Mouse (Mus musculus): Measurements from ENCODE around the gene Agl. TPM values are rescaled to one million over a fixed set of nuclear protein-coding genes. Genes with fewer than 3 reads are reported as not detected.

Gene Agl
- 12.3 and 17.4 TPM in 2 replicates for polyA plus RNA-seq (2014; fragmentation: Nextera tagmentation; extraction: Ambion mirVana)

- Histone ChIP-seq H3K4me1 (ENCODE audit: control insufficient read depth, insufficient read depth, low read length) (peaks cover 9% of the 10 kb centered on the region; the same call in 1 of the 2 replicates), H3K9ac (replicated peaks; ENCODE audit: low read length) (peak within 1 kb of the TSS; percentile 72), H3K27me3 (ENCODE audit: control insufficient read depth, insufficient read depth, low read length) (no peaks in the 10 kb centered on the region), H3K36me3 (ENCODE audit: control insufficient read depth, insufficient read depth, low read length) (0 out of 2 replicates have a peak, but pooled peaks cover 6% of the 10 kb centered on the region), H3K4me3 (replicated peaks; ENCODE audit: low read depth, low read length) (peak within 1 kb of the TSS; percentile 70), H3K9me3 (ENCODE audit: control insufficient read depth, low read length) (no peaks in the 10 kb centered on the region), H3K4me2 (ENCODE audit: low read length) (peak within 1 kb of the TSS; percentile 81), H3K27ac (replicated peaks; ENCODE audit: low read depth, low read length) (peak within 1 kb of the TSS; percentile 87)
- DNase-seq (peak; percentile 98), ATAC-seq (ENCODE audit: low FRiP score, low TSS enrichment) (peak; percentile 100)
- under 1% methylated on average over 56 of the region's 57 CpGs for WGBS
Observed at GRCm38 (mm10) chr3:116807811-116808506, at the start of gene Agl. Gene Agl (minus strand): TSS chr3:116808166.

DNA sequence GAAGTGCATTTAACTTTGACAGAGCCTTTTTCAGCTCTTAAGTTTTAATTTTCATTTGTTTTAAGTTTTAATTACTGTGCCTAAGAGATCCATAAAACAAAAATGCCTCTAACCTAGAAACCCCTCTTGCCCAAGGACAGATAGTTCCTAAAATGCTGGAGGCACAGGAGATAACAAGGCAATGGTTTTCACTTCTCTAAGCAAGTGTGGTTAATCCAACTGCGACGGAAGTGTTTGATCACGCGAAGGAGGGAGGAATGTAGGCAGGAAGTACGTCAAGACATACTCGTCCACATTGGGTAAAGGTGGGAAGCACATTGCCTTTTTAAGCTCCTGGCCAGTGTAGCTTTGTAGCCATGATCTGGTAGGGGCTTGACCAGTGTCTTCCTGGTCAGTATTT, 49.6 kb upstream of the Agl start:
- ATAC-seq (ENCODE audit: low FRiP score, low TSS enrichment) (no peak), DNase-seq (no peak)

GRCm38 (mm10) chr3:116852421-116852820, 44.5 kb upstream of the Agl start:
- Histone ChIP-seq H3K27me3 (ENCODE audit: control insufficient read depth, insufficient read depth, low read length) (no peaks in the 10 kb centered on the region), H3K9ac (replicated peaks; ENCODE audit: low read length) (no peak overlapping the region), H3K9me3 (ENCODE audit: control insufficient read depth, low read length) (no peaks in the 10 kb centered on the region), H3K4me3 (replicated peaks; ENCODE audit: low read depth, low read length) (no peak overlapping the region), H3K27ac (replicated peaks; ENCODE audit: low read depth, low read length) (no peak overlapping the region), H3K36me3 (ENCODE audit: control insufficient read depth, insufficient read depth, low read length) (no peaks in the 10 kb centered on the region), H3K4me1 (ENCODE audit: control insufficient read depth, insufficient read depth, low read length) (no peaks in the 10 kb centered on the region), H3K4me2 (ENCODE audit: low read length) (no peak overlapping the region)
- no peak for DNase-seq
- ATAC-seq (ENCODE audit: low FRiP score, low TSS enrichment) = no peak
- WGBS = 85% methylated on average over 3 of the region's 3 CpGs

More for the DNA sequence above, 49.6 kb upstream of the Agl start:
- H3K27me3 ChIP-seq (ENCODE audit: control insufficient read depth, insufficient read depth, low read length) = no peaks in the 10 kb centered on the region
- no peaks in the 10 kb centered on the region for H3K36me3 ChIP-seq (ENCODE audit: control insufficient read depth, insufficient read depth, low read length)
- H3K4me2 ChIP-seq (ENCODE audit: low read length) = no peak overlapping the region
- WGBS = 85% methylated on average over 6 of the region's 6 CpGs
- H3K9ac ChIP-seq (replicated peaks; ENCODE audit: low read length) = no peak overlapping the region
- no peak overlapping the region for H3K4me3 ChIP-seq (replicated peaks; ENCODE audit: low read depth, low read length)
- H3K9me3 ChIP-seq (ENCODE audit: control insufficient read depth, low read length) = no peaks in the 10 kb centered on the region
- no peaks in the 10 kb centered on the region for H3K4me1 ChIP-seq (ENCODE audit: control insufficient read depth, insufficient read depth, low read length)
- H3K27ac ChIP-seq (replicated peaks; ENCODE audit: low read depth, low read length) = no peak overlapping the region

DNA sequence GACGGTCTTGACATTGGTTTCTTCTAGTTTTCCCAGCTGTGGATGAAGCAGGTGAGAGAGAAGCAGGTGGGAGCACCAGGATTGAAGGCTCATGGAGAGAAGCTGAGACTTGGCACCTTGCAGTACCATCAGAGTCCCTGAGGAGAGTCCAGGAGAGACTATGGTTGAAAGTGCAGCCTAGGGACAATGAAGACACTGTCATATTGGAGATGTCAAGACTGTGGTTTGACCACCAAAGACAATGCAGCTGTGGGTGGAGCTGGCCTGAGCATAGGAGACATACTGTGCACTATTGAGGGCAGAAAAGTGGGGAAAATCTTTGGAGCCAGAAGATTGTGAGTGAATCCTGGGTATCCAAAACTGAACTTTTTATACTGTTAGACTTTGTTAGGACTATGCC, 42.4 kb upstream of the Agl start:
- H3K27ac ChIP-seq (replicated peaks; ENCODE audit: low read depth, low read length) = no peak overlapping the region
- no peak for DNase-seq
- WGBS = 83% methylated on average over 1 of the region's 1 CpGs
- no peaks in the 10 kb centered on the region for H3K36me3 ChIP-seq (ENCODE audit: control insufficient read depth, insufficient read depth, low read length)
- H3K4me1 ChIP-seq (ENCODE audit: control insufficient read depth, insufficient read depth, low read length) = no peaks in the 10 kb centered on the region
- H3K9me3 ChIP-seq (ENCODE audit: control insufficient read depth, low read length) = no peaks in the 10 kb centered on the region
- ATAC-seq (ENCODE audit: low FRiP score, low TSS enrichment) = no peak
- no peak overlapping the region for H3K9ac ChIP-seq (replicated peaks; ENCODE audit: low read length)
- no peak overlapping the region for H3K4me2 ChIP-seq (ENCODE audit: low read length)
- H3K4me3 ChIP-seq (replicated peaks; ENCODE audit: low read depth, low read length) = no peak overlapping the region
- no peaks in the 10 kb centered on the region for H3K27me3 ChIP-seq (ENCODE audit: control insufficient read depth, insufficient read depth, low read length)

DNA sequence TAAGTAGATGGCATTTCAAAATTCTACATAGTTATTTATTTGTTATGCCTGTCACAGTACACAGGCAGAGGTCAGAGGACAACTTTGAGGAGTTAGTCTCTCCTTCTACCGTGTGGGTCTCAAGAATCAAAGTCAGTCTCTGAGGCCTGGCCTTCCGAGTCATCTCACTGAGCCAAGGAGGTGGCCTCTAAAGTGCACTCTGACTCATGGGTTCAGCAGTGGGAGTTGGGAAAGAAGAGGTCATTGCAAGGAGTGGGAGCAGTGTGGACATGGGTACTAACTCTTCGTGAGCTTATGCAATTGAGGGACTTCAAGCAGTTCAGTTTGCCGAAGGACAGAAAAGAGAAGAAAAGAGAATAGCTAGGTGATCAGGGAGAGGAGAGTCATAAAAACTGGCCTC, 41.0 kb upstream of the Agl start:
- 91% methylated on average over 4 of the region's 4 CpGs for whole genome bisulfite sequencing
- H3K27ac ChIP-seq (replicated peaks; ENCODE audit: low read depth, low read length) = no peak overlapping the region
- H3K36me3 ChIP-seq (ENCODE audit: control insufficient read depth, insufficient read depth, low read length) = no peaks in the 10 kb centered on the region
- no peak for DNase-seq
- no peaks in the 10 kb centered on the region for H3K27me3 ChIP-seq (ENCODE audit: control insufficient read depth, insufficient read depth, low read length)
- ATAC-seq (ENCODE audit: low FRiP score, low TSS enrichment) = no peak
- no peaks in the 10 kb centered on the region for H3K4me1 ChIP-seq (ENCODE audit: control insufficient read depth, insufficient read depth, low read length)
- no peak overlapping the region for H3K9ac ChIP-seq (replicated peaks; ENCODE audit: low read length)
- H3K9me3 ChIP-seq (ENCODE audit: control insufficient read depth, low read length) = no peaks in the 10 kb centered on the region
- H3K4me3 ChIP-seq (replicated peaks; ENCODE audit: low read depth, low read length) = no peak overlapping the region
- no peak overlapping the region for H3K4me2 ChIP-seq (ENCODE audit: low read length)

- Histone ChIP-seq H3K4me1 (ENCODE audit: control insufficient read depth, insufficient read depth, low read length) (no peaks in the 10 kb centered on the region), H3K4me2 (ENCODE audit: low read length) (no peak overlapping the region), H3K9me3 (ENCODE audit: control insufficient read depth, low read length) (no peaks in the 10 kb centered on the region), H3K27ac (replicated peaks; ENCODE audit: low read depth, low read length) (no peak overlapping the region), H3K27me3 (ENCODE audit: control insufficient read depth, insufficient read depth, low read length) (no peaks in the 10 kb centered on the region), H3K9ac (replicated peaks; ENCODE audit: low read length) (no peak overlapping the region), H3K36me3 (ENCODE audit: control insufficient read depth, insufficient read depth, low read length) (no peaks in the 10 kb centered on the region), H3K4me3 (replicated peaks; ENCODE audit: low read depth, low read length) (no peak overlapping the region)
- ATAC-seq (ENCODE audit: low FRiP score, low TSS enrichment) (no peak), DNase-seq (no peak)
- WGBS = 95% methylated on average over 1 of the region's 1 CpGs
Observed at GRCm38 (mm10) chr3:116848099-116848498, 40.1 kb upstream of the Agl start.

DNA sequence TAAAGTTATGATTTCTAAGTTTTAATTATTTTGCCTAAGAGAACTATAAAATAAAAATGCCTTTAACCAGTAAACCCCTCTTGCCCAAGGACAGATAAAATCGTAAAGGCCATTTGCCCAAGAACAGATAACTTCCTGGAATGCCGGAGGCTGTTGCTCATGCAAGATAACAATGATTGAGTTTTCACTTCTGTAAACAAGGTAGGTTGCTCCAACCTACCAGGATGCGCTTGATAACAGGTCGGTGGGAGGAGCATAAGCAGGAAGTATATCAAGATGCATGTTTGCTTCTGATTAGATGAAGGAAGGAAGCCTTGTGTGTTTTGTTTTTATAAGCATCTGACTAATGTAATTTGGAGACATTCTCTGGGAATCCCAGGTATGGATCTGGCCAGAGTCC, 38.1 kb upstream of the Agl start:
- DNase-seq = no peak
- 93% methylated on average over 4 of the region's 4 CpGs for WGBS
- H3K27ac ChIP-seq (replicated peaks; ENCODE audit: low read depth, low read length) = no peak overlapping the region
- H3K4me3 ChIP-seq (replicated peaks; ENCODE audit: low read depth, low read length) = no peak overlapping the region
- no peak overlapping the region for H3K4me2 ChIP-seq (ENCODE audit: low read length)
- no peak for ATAC-seq (ENCODE audit: low FRiP score, low TSS enrichment)
- H3K4me1 ChIP-seq (ENCODE audit: control insufficient read depth, insufficient read depth, low read length) = no peaks in the 10 kb centered on the region
- no peaks in the 10 kb centered on the region for H3K36me3 ChIP-seq (ENCODE audit: control insufficient read depth, insufficient read depth, low read length)
- H3K27me3 ChIP-seq (ENCODE audit: control insufficient read depth, insufficient read depth, low read length) = no peaks in the 10 kb centered on the region
- no peak overlapping the region for H3K9ac ChIP-seq (replicated peaks; ENCODE audit: low read length)
- H3K9me3 ChIP-seq (ENCODE audit: control insufficient read depth, low read length) = no peaks in the 10 kb centered on the region

DNA sequence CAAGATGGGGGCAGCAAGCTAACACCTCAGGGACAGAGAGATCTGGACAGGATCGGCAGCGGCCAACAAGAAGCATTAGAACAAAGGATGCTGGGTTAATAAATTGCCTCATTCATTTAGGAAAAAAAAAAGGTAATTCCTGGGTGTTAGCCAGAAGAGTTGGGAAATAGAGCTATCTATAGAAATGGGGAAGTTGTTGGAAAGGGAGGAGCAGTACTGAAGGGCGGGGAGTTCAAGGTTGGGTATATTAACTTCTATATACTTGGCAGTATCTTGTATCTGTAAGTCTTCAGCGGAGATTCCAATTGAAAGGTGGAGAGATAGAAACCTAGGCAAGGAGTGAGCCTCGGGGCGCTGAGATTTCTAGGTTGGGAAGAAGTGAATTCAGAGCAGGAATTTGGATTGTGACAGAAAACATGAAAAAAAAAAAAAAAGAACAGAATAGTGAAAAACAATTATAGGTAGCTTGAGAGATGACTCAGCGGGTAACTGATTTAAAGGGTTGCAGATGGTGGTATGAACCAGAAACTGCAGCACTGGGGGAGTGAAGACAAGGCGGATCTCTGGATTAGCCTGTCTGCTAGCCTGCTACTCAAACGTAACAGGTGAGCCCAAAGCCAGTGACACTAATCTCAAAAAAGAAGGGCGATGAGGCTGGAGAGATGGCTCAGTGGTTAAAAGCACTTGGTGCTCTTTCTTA, 37.1 kb upstream of the Agl start:
- H3K27me3 ChIP-seq (ENCODE audit: control insufficient read depth, insufficient read depth, low read length) = no peaks in the 10 kb centered on the region
- H3K4me3 ChIP-seq (replicated peaks; ENCODE audit: low read depth, low read length) = no peak overlapping the region
- ATAC-seq (ENCODE audit: low FRiP score, low TSS enrichment) = no peak
- H3K9me3 ChIP-seq (ENCODE audit: control insufficient read depth, low read length) = no peaks in the 10 kb centered on the region
- no peak overlapping the region for H3K9ac ChIP-seq (replicated peaks; ENCODE audit: low read length)
- 90% methylated on average over 10 of the region's 10 CpGs for WGBS
- no peaks in the 10 kb centered on the region for H3K4me1 ChIP-seq (ENCODE audit: control insufficient read depth, insufficient read depth, low read length)
- no peaks in the 10 kb centered on the region for H3K36me3 ChIP-seq (ENCODE audit: control insufficient read depth, insufficient read depth, low read length)
- DNase-seq = no peak
- no peak overlapping the region for H3K4me2 ChIP-seq (ENCODE audit: low read length)
- no peak overlapping the region for H3K27ac ChIP-seq (replicated peaks; ENCODE audit: low read depth, low read length)

DNA sequence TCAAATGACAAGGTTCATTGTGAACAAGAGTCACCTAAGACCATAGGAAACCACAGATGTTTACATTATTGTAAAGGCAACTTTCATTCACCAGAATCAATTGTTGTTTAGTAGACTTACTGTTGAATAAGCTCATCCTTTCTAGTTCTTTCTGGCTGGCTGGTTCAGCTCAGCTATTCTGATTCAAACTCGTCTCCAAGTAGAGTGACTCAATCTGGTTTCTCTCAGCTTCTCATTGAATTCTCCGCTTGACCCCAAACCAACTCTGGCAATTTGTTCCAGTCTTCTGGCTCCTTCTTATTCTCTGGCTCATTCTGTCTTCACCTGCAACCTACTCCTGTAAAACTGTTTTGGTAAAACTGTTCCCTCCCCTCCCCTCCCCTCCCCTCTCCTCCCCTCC, 33.3 kb upstream of the Agl start:
- no peak overlapping the region for H3K4me3 ChIP-seq (replicated peaks; ENCODE audit: low read depth, low read length)
- WGBS = 68% methylated on average over 2 of the region's 2 CpGs
- ATAC-seq (ENCODE audit: low FRiP score, low TSS enrichment) (no peak), DNase-seq (no peak)
- H3K9ac ChIP-seq (replicated peaks; ENCODE audit: low read length) = no peak overlapping the region
- no peak overlapping the region for H3K27ac ChIP-seq (replicated peaks; ENCODE audit: low read depth, low read length)
- H3K36me3 ChIP-seq (ENCODE audit: control insufficient read depth, insufficient read depth, low read length) = no peaks in the 10 kb centered on the region
- no peaks in the 10 kb centered on the region for H3K4me1 ChIP-seq (ENCODE audit: control insufficient read depth, insufficient read depth, low read length)
- H3K27me3 ChIP-seq (ENCODE audit: control insufficient read depth, insufficient read depth, low read length) = no peaks in the 10 kb centered on the region
- H3K4me2 ChIP-seq (ENCODE audit: low read length) = no peak overlapping the region
- H3K9me3 ChIP-seq (ENCODE audit: control insufficient read depth, low read length) = no peaks in the 10 kb centered on the region
